ENCODE assay signal across 9 mouse cellular contexts in genomic region chr5:53933628-53934027, GRCm38 (mm10).
DNase-seq lines count a peak whose midpoint lies in the region; ATAC-seq and TF ChIP-seq lines count a peak whose summit lies in the region.
"Had no signal": no experiment of that assay in that cellular context is flagged by ENCODE, and none has a peak within 500 bp of the region (broad histone marks: within the 10 kb centered on the region; RNA-seq: fewer than 3 reads in every experiment).

No protein-coding gene starts in this region.

- no peak overlapping the region for H3K4me3 ChIP-seq in midbrain, embryonic 14.5 days (replicated peaks; ENCODE audit: low read depth, low read length)
- no peak overlapping the region for H3K4me3 ChIP-seq in midbrain, embryonic 15.5 days
- no peak overlapping the region for H3K4me3 ChIP-seq in myocyte
- no peak overlapping the region for H3K4me3 ChIP-seq in forebrain, embryonic 15.5 days
- H3K4me3 ChIP-seq: erythroblast, embryonic 14.5 days had no signal

- H3K36me3 ChIP-seq in midbrain, embryonic 14.5 days (ENCODE audit: control insufficient read depth, insufficient read depth, low read length), result no peaks in the 10 kb centered on the region
- no peaks in the 10 kb centered on the region for H3K36me3 ChIP-seq in midbrain, embryonic 15.5 days (replicated peaks)
- no peaks in the 10 kb centered on the region for H3K36me3 ChIP-seq in myocyte (ENCODE audit: control insufficient read depth, insufficient read depth)
- H3K36me3 ChIP-seq in forebrain, embryonic 15.5 days, result no peaks in the 10 kb centered on the region

- no peaks in the 10 kb centered on the region for H3K27me3 ChIP-seq in midbrain, embryonic 14.5 days (ENCODE audit: control insufficient read depth, insufficient read depth, low read length)
- no peaks in the 10 kb centered on the region for H3K27me3 ChIP-seq in midbrain, embryonic 15.5 days (replicated peaks)
- no peaks in the 10 kb centered on the region for H3K27me3 ChIP-seq in myocyte (ENCODE audit: control insufficient read depth, insufficient read depth, insufficient read length)
- no peaks in the 10 kb centered on the region for H3K27me3 ChIP-seq in forebrain, embryonic 15.5 days

- no peaks in the 10 kb centered on the region for H3K4me1 ChIP-seq in midbrain, embryonic 14.5 days (ENCODE audit: control insufficient read depth, insufficient read depth, low read length)
- no peaks in the 10 kb centered on the region for H3K4me1 ChIP-seq in midbrain, embryonic 15.5 days
- H3K4me1 ChIP-seq in forebrain, embryonic 15.5 days, result no peaks in the 10 kb centered on the region

- H3K9ac ChIP-seq in midbrain, embryonic 14.5 days (replicated peaks; ENCODE audit: low read length), result no peak overlapping the region
- H3K9ac ChIP-seq in midbrain, embryonic 15.5 days, result no peak overlapping the region
- H3K9ac ChIP-seq in forebrain, embryonic 15.5 days (replicated peaks), result no peak overlapping the region

- H3ac ChIP-seq in myocyte (ENCODE audit: control insufficient read depth, insufficient read length), result no peak overlapping the region

- TF ChIP-seq POLR2A in myocyte (IDR thresholded peaks at IDR 0.05; ENCODE audit: insufficient read length, low read depth), result no peak

- DNase-seq in midbrain, embryonic 14.5 days, result peak; percentile 55
- peak; percentile 84 for DNase-seq in gastrocnemius, postnatal 25 days
- DNase-seq in kidney, adult 18-20 months, result peak; percentile 57
- no peak for DNase-seq in layer of hippocampus, adult 11-12 months (ENCODE audit: low spot score)
- DNase-seq in thymus, postnatal 25 days, result no peak

- WGBS in midbrain, embryonic 14.5 days, result 77% methylated on average over 7 of the region's 7 CpGs
- WGBS in midbrain, embryonic 15.5 days, result 72% methylated on average over 7 of the region's 7 CpGs
- WGBS in forebrain, embryonic 15.5 days, result 53% methylated on average over 7 of the region's 7 CpGs

- ATAC-seq in midbrain, embryonic 14.5 days (ENCODE audit: low FRiP score, low TSS enrichment), result no peak; the same call in 1 of the 2 replicates
- no peak for ATAC-seq in midbrain, embryonic 15.5 days (replicated peaks)
- ATAC-seq in forebrain, embryonic 15.5 days (replicated peaks), result no peak

- H3K79me2 ChIP-seq in myocyte (ENCODE audit: control insufficient read depth, insufficient read depth), result no peaks in the 10 kb centered on the region

- H3K9me3 ChIP-seq in midbrain, embryonic 14.5 days (ENCODE audit: control insufficient read depth, low read length), result no peaks in the 10 kb centered on the region
- H3K9me3 ChIP-seq in midbrain, embryonic 15.5 days, result no peaks in the 10 kb centered on the region
- H3K9me3 ChIP-seq in forebrain, embryonic 15.5 days, result no peaks in the 10 kb centered on the region

- H3K27ac ChIP-seq in midbrain, embryonic 14.5 days (replicated peaks; ENCODE audit: low read depth, low read length), result no peak overlapping the region
- H3K27ac ChIP-seq in midbrain, embryonic 15.5 days, result no peak overlapping the region
- no peak overlapping the region for H3K27ac ChIP-seq in forebrain, embryonic 15.5 days (replicated peaks)

- no peak overlapping the region for H3K4me2 ChIP-seq in midbrain, embryonic 14.5 days (ENCODE audit: low read length)
- H3K4me2 ChIP-seq in midbrain, embryonic 15.5 days, result no peak overlapping the region
- H3K4me2 ChIP-seq in myocyte (ENCODE audit: low read depth), result no peak overlapping the region
- no peak overlapping the region for H3K4me2 ChIP-seq in forebrain, embryonic 15.5 days (replicated peaks)

TF ChIP-seq in myocyte, 11 proteins besides CTCF, POLR2A, EP300 and RAD21:
- TF ChIP-seq TCF12 (IDR thresholded peaks at IDR 0.05; ENCODE audit: insufficient read depth, poor library complexity, severe bottlenecking) (peak; percentile 54), MAX (IDR thresholded peaks at IDR 0.05; ENCODE audit: low read depth) (no peak), SRF (IDR thresholded peaks at IDR 0.05; ENCODE audit: control insufficient read depth, insufficient read length, low read depth) (no peak), USF1 (IDR thresholded peaks at IDR 0.05; ENCODE audit: low read depth) (no peak), E2F4 (IDR thresholded peaks at IDR 0.05; ENCODE audit: insufficient read depth) (no peak), MYOG (IDR thresholded peaks at IDR 0.05; ENCODE audit: control insufficient read depth in 1 of 3, insufficient read depth in 1 of 3, insufficient read length in 2 of 3, low read depth in 2 of 3) (peak; percentile 83 to 97 (median 87)), TCF3 (IDR thresholded peaks at IDR 0.05; ENCODE audit: insufficient read length, low read depth) (peak; percentile 25), MYOD1 (IDR thresholded peaks at IDR 0.05; ENCODE audit: control insufficient read depth in 1 of 3, insufficient read length in 2 of 3, low read depth in 2 of 3) (peak; percentile 50 to 95 (median 93)), POLR2AphosphoS2 (IDR thresholded peaks at IDR 0.05; ENCODE audit: insufficient read length, low read depth) (no peak)

Comparison
In these comparisons a context has a peak if more than half of its experiments do, and no peak if none do; other contexts are left out.
1. DNase-seq: peak in midbrain, embryonic 14.5 days (single experiment), gastrocnemius, postnatal 25 days (single experiment) and kidney, adult 18-20 months (single experiment); none in layer of hippocampus, adult 11-12 months (single experiment) and thymus, postnatal 25 days (single experiment).